Mouse (Mus musculus) E14TG2a.4 (cell line): ENCODE results near the gene Schip1.

ENCODE experiments used
- CTCF ChIP-seq: conservative IDR thresholded peaks from 2 replicates; pipeline ENCODE4 v1.5.1; 2014; ENCODE audit warnings: low read length
- POU5F1 ChIP-seq: IDR thresholded peaks from 2 replicates; pipeline ENCODE4 v1.6.1; 2014; ENCODE audit warnings: low read length, borderline replicate concordance

DNA sequence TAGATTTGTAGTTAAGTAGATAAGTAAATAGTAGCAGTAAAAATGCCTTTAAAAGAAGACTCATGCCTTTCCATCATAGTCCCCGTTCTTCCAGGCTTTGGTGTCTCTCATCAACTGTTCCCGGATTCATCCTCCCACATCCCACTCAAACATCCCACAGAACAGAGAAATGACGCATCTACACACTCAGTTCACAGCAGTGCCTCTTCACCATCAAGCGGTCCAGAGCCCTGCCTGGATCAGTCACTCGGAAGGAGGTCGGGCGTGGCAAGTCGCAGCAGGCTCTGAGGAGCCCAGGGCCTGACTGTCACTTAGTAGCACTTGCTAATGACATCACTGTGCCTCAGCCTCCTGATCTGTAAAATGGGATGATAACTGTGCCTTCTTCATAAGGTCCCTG is 542.1 kb downstream of the Schip1 start:
- TF ChIP-seq CTCF (no peak), POU5F1 (no peak)
